Mouse (Mus musculus) olfactory bulb, adult 2 months (tissue): ENCODE results near the gene Arid1b.

Source experiments
- CTCF ChIP-seq: fragments of 200-500 bp; IDR thresholded peaks from 2 replicates; pipeline ENCODE4 v1.5.1; 2012; ENCODE audit warnings: low read depth, mild to moderate bottlenecking, low read length, moderate library complexity; ENCODE audit not compliant: insufficient read depth
- POLR2A ChIP-seq: fragments of 200-500 bp; IDR thresholded peaks from 2 replicates; pipeline ENCODE4 v1.6.1; 2012; ENCODE audit warnings: mild to moderate bottlenecking, low read depth, low read length, moderate library complexity; ENCODE audit not compliant: insufficient read depth

- TF ChIP-seq CTCF (no peak), POLR2A (no peak)
Observed at GRCm38 (mm10) chr17:5233991-5234390, 239.9 kb downstream of the Arid1b start.
